Mouse (Mus musculus): ENCODE measurements around the gene Ccdc186. TPM values are rescaled to one million over a fixed set of nuclear protein-coding genes. Genes with fewer than 3 reads are reported as not detected.

Ccdc186 gene
- polyA plus RNA-seq, 1 experiment = 19.8 TPM

DNA sequence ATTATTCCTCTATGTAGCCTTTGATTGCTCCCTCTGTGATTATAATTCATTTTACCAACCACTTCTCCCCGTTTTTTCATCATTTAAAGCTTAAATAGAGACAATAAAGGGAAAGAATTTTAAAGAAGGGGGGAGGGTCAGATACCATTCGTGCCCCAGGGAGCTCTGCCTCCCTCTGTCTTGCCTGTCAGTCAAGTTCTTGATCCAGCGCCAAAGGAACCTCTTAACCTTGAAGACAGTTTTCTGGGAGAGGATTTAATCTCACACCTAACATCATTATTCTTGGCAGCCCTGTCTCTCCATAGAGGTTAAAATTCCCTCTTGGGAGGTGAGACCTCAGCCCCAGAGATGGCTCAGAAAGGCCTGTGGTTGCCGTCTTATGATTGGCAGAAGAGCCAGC lies 71.3 kb downstream of the Ccdc186 start:
- Histone ChIP-seq H3K4me3 (ENCODE audit: insufficient read depth, low read depth, low read length) (no peak overlapping the region), H3K27ac (replicated peaks; ENCODE audit: low read depth, low read length) (no peak overlapping the region)

DNA sequence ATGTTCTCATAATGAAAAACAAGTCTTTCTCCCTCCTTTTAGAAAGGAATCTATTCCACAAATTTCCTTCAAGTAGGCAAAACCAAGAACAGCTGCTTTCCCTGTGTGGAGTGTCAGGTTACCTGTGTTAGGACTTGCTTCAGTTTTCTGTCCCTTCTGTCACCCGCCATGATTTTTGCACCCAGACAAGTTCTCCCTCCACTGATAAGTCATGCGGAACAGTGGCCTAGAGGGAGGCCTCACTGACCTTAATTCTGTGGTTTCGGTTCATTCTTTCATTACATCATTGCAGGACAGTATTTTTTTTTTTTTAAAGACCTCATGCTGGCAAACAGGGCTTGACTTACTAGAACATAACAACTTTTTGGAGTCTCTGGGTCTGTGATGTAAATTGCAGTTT lies 72.6 kb downstream of the Ccdc186 start:
- 0 out of 2 replicates have a peak overlapping the region, but pooled peaks have one; percentile 8 for H3K27ac ChIP-seq (replicated peaks; ENCODE audit: low read depth, low read length)
- H3K4me1 ChIP-seq (ENCODE audit: control insufficient read depth, insufficient read depth, insufficient read length, low read length) = no peaks in the 10 kb centered on the region
- H3K4me3 ChIP-seq (ENCODE audit: insufficient read depth, low read depth, low read length) = no peak overlapping the region

More for the DNA sequence above, 71.3 kb downstream of the Ccdc186 start:
- no peaks in the 10 kb centered on the region for H3K4me1 ChIP-seq (ENCODE audit: control insufficient read depth, insufficient read depth, insufficient read length, low read length)

DNA sequence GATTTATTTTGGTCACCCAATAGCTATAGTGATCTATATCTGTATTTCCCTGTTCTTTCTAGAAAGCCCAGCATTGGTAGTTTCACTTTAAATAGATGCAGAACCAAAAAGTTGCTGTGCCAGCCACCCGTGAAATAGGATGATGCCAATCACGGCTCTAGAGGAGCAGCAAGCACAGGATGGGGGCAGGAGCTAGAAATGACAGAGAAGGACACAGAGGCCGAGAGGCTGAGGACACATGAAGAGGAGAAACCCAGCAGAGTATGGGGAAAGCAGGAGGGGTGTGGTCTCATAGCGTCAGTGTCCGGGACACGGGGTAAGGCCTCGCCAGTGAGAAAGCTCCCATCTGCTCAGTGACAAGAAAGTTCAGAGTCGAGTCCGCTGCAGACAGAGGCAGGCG lies 74.1 kb downstream of the Ccdc186 start:
- peaks cover 3% of the 10 kb centered on the region for H3K4me1 ChIP-seq (ENCODE audit: control insufficient read depth, insufficient read depth, insufficient read length, low read length)
- H3K4me3 ChIP-seq (ENCODE audit: insufficient read depth, low read depth, low read length) = peak overlapping the region; percentile 61
- H3K27ac ChIP-seq (replicated peaks; ENCODE audit: low read depth, low read length) = peak overlapping the region; percentile 75

DNA sequence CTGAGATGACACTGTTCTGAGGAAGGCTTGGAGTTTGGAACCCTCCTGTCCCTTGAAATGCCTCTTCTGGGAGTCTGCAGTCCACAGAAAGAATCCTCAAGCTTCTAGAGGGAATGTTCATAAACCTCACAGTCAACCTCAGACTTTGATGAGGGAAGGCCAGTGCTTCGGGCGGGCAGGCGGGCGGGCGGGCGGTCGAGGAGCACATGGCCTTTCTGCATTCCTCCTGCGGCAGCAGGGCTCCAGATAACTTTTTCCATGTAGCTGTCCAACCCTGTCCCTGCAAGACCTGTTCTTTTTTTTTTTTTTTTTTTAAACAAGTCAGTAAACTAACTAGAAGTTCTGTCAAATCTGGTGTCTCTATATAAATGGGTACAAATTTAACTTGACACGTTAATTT lies 75.4 kb downstream of the Ccdc186 start:
- H3K4me3 ChIP-seq (ENCODE audit: insufficient read depth, low read depth, low read length) = peak overlapping the region; percentile 61
- peaks cover 4% of the 10 kb centered on the region for H3K4me1 ChIP-seq (ENCODE audit: control insufficient read depth, insufficient read depth, insufficient read length, low read length)
- peak overlapping the region; percentile 82 for H3K27ac ChIP-seq (replicated peaks; ENCODE audit: low read depth, low read length)

DNA sequence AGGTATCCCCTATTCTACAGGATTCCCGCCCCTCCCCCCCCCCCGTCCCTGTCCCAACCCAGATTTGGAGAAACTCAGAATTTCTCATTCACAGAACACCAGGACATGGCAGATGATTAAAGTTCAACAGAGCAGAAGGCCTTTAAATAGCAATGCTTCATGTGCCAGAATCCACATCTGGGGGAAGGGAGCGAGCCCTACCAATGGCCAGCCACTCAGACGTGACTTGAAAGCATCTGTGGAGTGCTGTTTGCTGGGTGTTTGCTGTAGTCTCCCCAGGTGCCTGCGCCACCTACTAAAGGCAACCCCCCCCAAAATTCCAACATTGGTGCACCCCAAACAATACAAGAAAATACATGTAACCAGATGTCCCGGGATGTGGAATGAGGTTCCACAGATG lies 76.5 kb downstream of the Ccdc186 start:
- Histone ChIP-seq H3K4me3 (ENCODE audit: insufficient read depth, low read depth, low read length) (peak overlapping the region; percentile 65), H3K4me1 (ENCODE audit: control insufficient read depth, insufficient read depth, insufficient read length, low read length) (peaks cover 13% of the 10 kb centered on the region), H3K27ac (replicated peaks; ENCODE audit: low read depth, low read length) (peak overlapping the region; percentile 99)

DNA sequence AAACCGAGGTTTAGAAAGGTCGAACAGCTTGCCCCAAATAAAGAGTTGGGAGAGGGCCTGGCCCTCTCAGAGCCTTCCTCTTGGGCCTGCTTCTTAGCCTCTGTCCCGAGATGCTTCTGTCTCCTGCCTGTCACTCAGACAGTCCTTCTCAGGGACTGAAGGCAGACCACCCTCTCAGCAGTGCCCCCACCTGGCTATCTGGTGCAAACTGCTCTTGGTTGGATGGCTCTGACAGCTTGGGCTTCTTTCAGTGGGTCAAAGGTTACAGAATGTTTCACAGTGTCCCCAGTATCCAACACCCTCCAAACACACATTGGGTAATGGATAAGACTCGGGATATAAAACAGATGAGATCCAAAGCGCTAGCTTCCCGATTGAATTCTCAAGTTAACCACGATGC lies 76.9 kb downstream of the Ccdc186 start:
- peak overlapping the region; percentile 65 for H3K4me3 ChIP-seq (ENCODE audit: insufficient read depth, low read depth, low read length)
- peaks cover 16% of the 10 kb centered on the region for H3K4me1 ChIP-seq (ENCODE audit: control insufficient read depth, insufficient read depth, insufficient read length, low read length)
- peak overlapping the region; percentile 99 for H3K27ac ChIP-seq (replicated peaks; ENCODE audit: low read depth, low read length)

Other genes starting within 250 kb of the Ccdc186 start
- 21.8 and 23.9 TPM in 2 replicates for gene Adrb1, start 100.0 kb downstream of the Ccdc186 start, polyA plus RNA-seq (2012; ENCODE audit: insufficient read depth, insufficient read length, missing spikeins)
- not detected in 2 replicates for gene Tdrd1, start 4.0 kb upstream of the Ccdc186 start, polyA plus RNA-seq (2012; ENCODE audit: insufficient read depth, insufficient read length, missing spikeins)
- gene Vwa2, start 52.1 kb upstream of the Ccdc186 start, polyA plus RNA-seq (2012; ENCODE audit: insufficient read depth, insufficient read length, missing spikeins) = not detected in 2 replicates
- 1.3 and 1.4 TPM in 2 replicates for gene Afap1l2, start 186.0 kb upstream of the Ccdc186 start, polyA plus RNA-seq (2012; ENCODE audit: insufficient read depth, insufficient read length, missing spikeins)